Mouse (Mus musculus) neural tube, embryonic 14.5 days (tissue): ENCODE data around the gene Tmem37. TPM values are rescaled to one million over a fixed set of nuclear protein-coding genes. Genes with fewer than 3 reads are reported as not detected.

Experiments used
- ATAC-seq: fragments of 200-750 bp; cut with Nextera tagmentation; 2 replicates; pipeline ENCODE4 v1.8.0; 2017; ENCODE audit warnings: low read depth, mild to moderate bottlenecking, moderate TSS enrichment, moderate library complexity
- H3K27ac ChIP-seq: fragments of 300-500 bp; sonication (generic); 2 replicates; pipeline ENCODE4 v1.5.1; 2014; ENCODE audit warnings: low read depth, mild to moderate bottlenecking, control low read depth, low read length, moderate library complexity, mixed read lengths
- H3K27me3 ChIP-seq: fragments of 300-500 bp; sonication (generic); 2 replicates; pipeline ENCODE4 v1.6.1; 2014; ENCODE audit warnings: low read length; ENCODE audit not compliant: control insufficient read depth, insufficient read depth
- H3K36me3 ChIP-seq: fragments of 300-500 bp; sonication (generic); 2 replicates; pipeline ENCODE4 v1.6.1; 2014; ENCODE audit warnings: low read length, mixed read lengths; ENCODE audit not compliant: control insufficient read depth, insufficient read depth
- H3K4me1 ChIP-seq: fragments of 300-500 bp; sonication (generic); 2 replicates; pipeline ENCODE4 v1.6.1; 2014; ENCODE audit warnings: low read length; ENCODE audit not compliant: control insufficient read depth, insufficient read depth
- H3K4me2 ChIP-seq: fragments of 300-500 bp; sonication (generic); 2 replicates; pipeline ENCODE4 v1.6.1; 2014; ENCODE audit warnings: mild to moderate bottlenecking, low read depth, low read length, control low read depth
- H3K4me3 ChIP-seq: fragments of 300-500 bp; sonication (generic); 2 replicates; pipeline ENCODE4 v1.5.1; 2014; ENCODE audit warnings: low read depth, low read length, control low read depth, mixed read lengths
- H3K9ac ChIP-seq: fragments of 300-500 bp; sonication (generic); replicated peaks from 2 replicates; pipeline ENCODE4 v1.6.1; 2014; ENCODE audit warnings: low read depth, mild to moderate bottlenecking, control low read depth, low read length, mixed read lengths
- H3K9me3 ChIP-seq: fragments of 300-500 bp; sonication (generic); 2 replicates; pipeline ENCODE4 v1.6.1; 2016; ENCODE audit warnings: low read length; ENCODE audit not compliant: control insufficient read depth
- WGBS: fragments of 180-500 bp; shearing (Covaris S2); extraction: QIAGEN DNeasy Blood & Tissue Kit; methylation state at CpG from one replicate; pipeline ENCODE4 v1.1.7; 2014; 5-methylcytosine and 5-hydroxymethylcytosine counted together
- polyA plus RNA-seq: library from polyadenylated mRNA; unstranded; fragments of >200 nt; fragmentation: Nextera tagmentation; extraction: Ambion mirVana; gene quantifications from 2 replicates; pipeline ENCODE4 v1.2.1, GENCODE M21; 2014

Tmem37 gene
- 2.6 and 9.0 TPM in 2 replicates for polyA plus RNA-seq

DNA sequence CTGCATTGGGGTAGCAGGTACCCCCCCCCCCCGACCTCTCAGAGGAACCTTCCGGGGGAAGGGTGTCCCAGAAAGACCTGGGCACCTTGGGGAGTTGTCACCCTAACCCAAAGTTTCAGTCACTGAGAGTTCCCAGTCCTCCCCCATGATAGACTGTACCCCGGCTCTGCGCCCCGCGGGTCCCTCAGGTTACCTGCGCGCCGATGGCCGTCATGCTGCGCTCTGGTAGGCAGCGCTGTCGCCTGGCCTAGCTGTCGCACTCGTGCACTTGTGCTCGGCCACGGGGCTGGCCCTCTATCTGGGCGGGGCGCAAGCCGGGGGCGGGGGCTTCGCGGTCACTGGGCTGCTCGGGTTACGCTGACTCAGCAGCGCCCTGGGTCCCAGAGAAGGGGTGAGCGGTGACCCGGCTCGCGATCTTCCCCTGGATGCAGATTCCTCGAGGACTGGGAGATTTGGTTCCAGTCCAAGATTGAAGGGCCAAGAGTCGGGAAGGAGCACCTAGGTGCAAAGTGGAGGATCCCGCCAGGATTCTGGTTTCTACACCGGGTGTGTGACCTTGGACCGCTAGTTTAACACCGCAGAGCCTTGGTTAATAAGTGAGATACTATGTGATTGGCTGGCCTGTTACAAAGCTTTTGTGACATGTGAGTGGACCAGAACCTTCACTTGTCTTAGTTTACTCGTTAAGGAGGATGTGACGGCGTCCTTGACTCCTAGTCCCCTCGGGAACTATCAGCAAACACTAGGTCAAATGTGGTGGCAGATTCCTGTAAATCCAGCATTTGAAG is at the start of gene Tmem37:
Gene Tmem37, minus strand, starts transcription at position 556 of the 788 bp plus-strand sequence.
- WGBS: 3% methylated on average over 40 of the region's 40 CpGs
- peak within 1 kb of the TSS; percentile 33 for H3K4me3 ChIP-seq
- peak within 1 kb of the TSS; percentile 28; the same call in 1 of the 2 replicates for H3K9ac ChIP-seq
- no peaks in the 10 kb centered on the region for H3K36me3 ChIP-seq
- ATAC-seq: peak; percentile 55; the same call in 1 of the 2 replicates
- H3K4me2 ChIP-seq: peak within 1 kb of the TSS; percentile 77
- H3K4me1 ChIP-seq: peaks cover 12% of the 10 kb centered on the region
- peaks cover 10% of the 10 kb centered on the region; the same call in 1 of the 2 replicates for H3K27me3 ChIP-seq
- no peaks in the 10 kb centered on the region for H3K9me3 ChIP-seq
- no peak within 1 kb of the TSS for H3K27ac ChIP-seq

- Histone ChIP-seq H3K36me3 (no peaks in the 10 kb centered on the region), H3K4me2 (no peak overlapping the region), H3K9me3 (no peaks in the 10 kb centered on the region), H3K9ac (no peak overlapping the region), H3K4me1 (peaks cover 7% of the 10 kb centered on the region; the same call in 1 of the 2 replicates), H3K27ac (no peak overlapping the region), H3K27me3 (no peaks in the 10 kb centered on the region), H3K4me3 (no peak overlapping the region)
- 95% methylated on average over 8 of the region's 8 CpGs for WGBS
- no peak for ATAC-seq
These were observed 48.9 kb upstream of the Tmem37 start for GRCm38 (mm10) chr1:120122634-120123383.

DNA sequence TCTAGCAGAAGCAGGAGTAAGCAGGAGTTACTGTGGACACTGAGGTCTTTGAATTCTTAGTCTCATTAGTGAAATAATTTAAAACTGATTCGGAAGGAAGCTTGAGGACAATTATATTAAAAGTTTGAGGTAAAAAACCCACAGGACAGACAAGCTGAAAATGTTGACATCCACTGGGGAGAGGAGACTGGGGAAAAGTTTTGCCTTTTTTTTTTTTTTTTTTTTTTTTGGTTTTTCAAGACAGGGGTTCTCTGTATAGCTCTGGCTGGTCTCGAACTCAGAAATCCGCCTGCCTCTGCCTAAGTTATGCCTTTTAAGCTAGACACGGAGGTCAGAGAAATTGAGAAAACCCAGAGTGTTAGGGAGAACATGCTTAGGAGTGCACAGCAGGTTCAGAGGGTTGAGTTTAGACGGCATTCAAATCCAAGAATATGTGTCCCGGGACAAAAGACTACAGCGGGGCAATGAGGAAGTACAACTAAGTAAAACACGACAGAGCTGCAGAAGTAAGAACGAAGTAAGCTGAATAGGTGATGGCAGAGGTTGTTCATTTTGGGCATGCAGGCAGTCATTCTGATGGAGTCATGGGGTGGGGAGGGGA is 48.2 kb upstream of the Tmem37 start:
- H3K36me3 ChIP-seq: no peaks in the 10 kb centered on the region
- peak overlapping the region; percentile 44 for H3K4me3 ChIP-seq
- H3K9me3 ChIP-seq: no peaks in the 10 kb centered on the region
- WGBS: 84% methylated on average over 9 of the region's 9 CpGs
- H3K9ac ChIP-seq: no peak overlapping the region; the same call in 1 of the 2 replicates
- peak overlapping the region; percentile 75 for H3K4me2 ChIP-seq
- H3K27ac ChIP-seq: peak overlapping the region; percentile 88; the same call in 1 of the 2 replicates
- H3K4me1 ChIP-seq: peaks cover 7% of the 10 kb centered on the region; the same call in 1 of the 2 replicates
- H3K27me3 ChIP-seq: no peaks in the 10 kb centered on the region
- no peak for ATAC-seq

DNA sequence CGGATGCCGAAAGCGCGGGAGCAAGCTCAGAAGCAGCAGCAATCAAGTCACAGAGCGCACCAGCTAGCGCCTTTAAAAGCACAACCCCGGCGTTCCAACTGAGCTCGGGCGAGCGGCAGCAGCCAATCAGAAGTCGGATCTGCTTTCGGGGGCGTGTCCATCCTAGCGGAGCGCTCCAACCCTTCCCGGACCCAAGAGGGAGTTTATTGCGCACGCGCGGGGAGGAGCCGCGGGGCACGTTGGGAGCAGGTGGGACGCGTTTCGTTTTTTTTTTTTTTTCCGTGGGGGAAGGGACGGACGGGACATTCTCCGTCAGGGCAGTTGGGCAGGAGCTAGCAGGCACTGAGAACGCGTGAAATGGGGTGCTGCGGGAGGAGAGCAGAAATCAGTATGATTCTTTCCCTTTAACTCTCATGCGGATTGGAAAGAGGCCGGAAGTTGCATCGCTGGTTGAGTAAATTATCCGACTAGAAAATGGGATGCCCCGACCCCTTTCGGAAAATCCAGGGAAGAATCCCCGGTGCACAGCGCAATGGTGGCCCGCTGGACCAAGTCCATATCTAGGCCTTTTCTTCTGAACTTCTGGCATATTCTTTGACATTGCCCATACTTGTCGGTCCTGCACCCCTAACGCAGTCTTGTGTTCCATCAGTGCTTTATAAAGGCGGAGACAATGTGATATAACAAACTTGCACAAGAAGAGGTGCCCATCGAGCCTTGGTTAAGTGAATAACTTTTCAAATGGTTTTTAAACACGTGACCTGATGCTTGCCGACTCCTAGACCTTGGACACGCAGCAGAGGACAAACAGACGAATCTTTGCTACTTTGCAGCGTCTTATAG is 47.3 kb upstream of the Tmem37 start, which contains the start of the genes Dbi and 3110009E18Rik:
Gene Dbi, minus strand, starts transcription at position 110 of the 843 bp plus-strand sequence.
Gene 3110009E18Rik, plus strand, starts transcription at position 219 of the 843 bp plus-strand sequence.
- H3K4me2 ChIP-seq: peak within 1 kb of the TSS; percentile 75
- 2% methylated on average over 52 of the region's 52 CpGs for WGBS
- peaks cover under 1% of the 10 kb centered on the region; the same call in 1 of the 2 replicates for H3K36me3 ChIP-seq
- H3K4me1 ChIP-seq: peaks cover 7% of the 10 kb centered on the region; the same call in 1 of the 2 replicates
- H3K9me3 ChIP-seq: no peaks in the 10 kb centered on the region
- H3K27ac ChIP-seq: peak within 1 kb of the TSS; percentile 88
- peak within 1 kb of the TSS; percentile 60 for H3K9ac ChIP-seq
- H3K4me3 ChIP-seq: peak within 1 kb of the TSS; percentile 44
- no peaks in the 10 kb centered on the region for H3K27me3 ChIP-seq
- peak; percentile 95 for ATAC-seq

- H3K27ac ChIP-seq: peak overlapping the region; percentile 88
- peaks cover 7% of the 10 kb centered on the region; the same call in 1 of the 2 replicates for H3K4me1 ChIP-seq
- H3K4me3 ChIP-seq: peak overlapping the region; percentile 44
- H3K4me2 ChIP-seq: peak overlapping the region; percentile 75
- no peaks in the 10 kb centered on the region for H3K9me3 ChIP-seq
- H3K36me3 ChIP-seq: peaks cover 3% of the 10 kb centered on the region; the same call in 1 of the 2 replicates
- WGBS: 5% methylated on average over 24 of the region's 24 CpGs
- H3K9ac ChIP-seq: peak overlapping the region; percentile 59
- no peaks in the 10 kb centered on the region for H3K27me3 ChIP-seq
- ATAC-seq: peak; percentile 47
These were observed 46.5 kb upstream of the Tmem37 start for GRCm38 (mm10) chr1:120120141-120120968.

GRCm38 (mm10) chr1:120119389-120119788 is 45.5 kb upstream of the Tmem37 start:
- 73% methylated on average over 4 of the region's 4 CpGs for WGBS
- no peak for ATAC-seq
- Histone ChIP-seq H3K9me3 (no peaks in the 10 kb centered on the region), H3K4me2 (peak overlapping the region; percentile 75), H3K27me3 (no peaks in the 10 kb centered on the region), H3K27ac (peak overlapping the region; percentile 61; the same call in 1 of the 2 replicates), H3K4me3 (peak overlapping the region; percentile 44), H3K9ac (peak overlapping the region; percentile 59), H3K36me3 (peaks cover 8% of the 10 kb centered on the region; the same call in 1 of the 2 replicates), H3K4me1 (peaks cover 7% of the 10 kb centered on the region; the same call in 1 of the 2 replicates)

DNA sequence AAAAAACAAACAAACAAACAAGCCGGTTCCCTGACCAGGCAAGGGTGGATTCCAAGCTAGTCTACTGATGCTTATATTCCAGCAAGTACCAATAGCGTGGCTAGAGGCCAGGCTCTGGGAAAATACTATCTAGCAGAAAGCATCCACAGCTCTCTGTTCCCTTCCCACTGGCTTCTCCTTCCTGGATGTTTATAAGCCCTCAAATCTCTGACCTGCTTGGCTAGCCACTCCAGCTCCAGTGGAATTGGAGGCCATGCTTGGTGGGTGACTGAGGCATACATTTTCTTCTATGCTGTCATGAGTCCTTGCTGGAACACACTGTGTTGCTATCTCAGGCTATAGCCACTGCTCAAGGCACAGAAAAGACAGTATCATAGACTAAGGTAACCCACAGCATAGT is 45.0 kb upstream of the Tmem37 start:
- Histone ChIP-seq H3K4me3 (peak overlapping the region; percentile 44), H3K9ac (peak overlapping the region; percentile 59), H3K4me1 (peaks cover 7% of the 10 kb centered on the region; the same call in 1 of the 2 replicates), H3K27ac (peak overlapping the region; percentile 61; the same call in 1 of the 2 replicates), H3K4me2 (peak overlapping the region; percentile 75), H3K27me3 (no peaks in the 10 kb centered on the region), H3K36me3 (peaks cover 12% of the 10 kb centered on the region; the same call in 1 of the 2 replicates), H3K9me3 (no peaks in the 10 kb centered on the region)
- 76% methylated on average over 2 of the region's 2 CpGs for WGBS
- no peak for ATAC-seq
